Mouse (Mus musculus) midbrain, embryonic 12.5 days (tissue): ENCODE results near the gene Thada. TPM values are rescaled to one million over a fixed set of nuclear protein-coding genes. Genes with fewer than 3 reads are reported as not detected.

Source experiments
- ATAC-seq: fragments of 200-750 bp; cut with Nextera tagmentation; 2 replicates; pipeline ENCODE4 v1.8.0; 2017; ENCODE audit warnings: low read depth, moderate TSS enrichment, moderate library complexity; ENCODE audit not compliant: low FRiP score
- H3K27ac ChIP-seq: fragments of 300-500 bp; sonication (generic); replicated peaks from 2 replicates; pipeline ENCODE4 v1.5.1; 2016; ENCODE audit warnings: mild to moderate bottlenecking
- H3K27me3 ChIP-seq: fragments of 300-500 bp; sonication (generic); 2 replicates; pipeline ENCODE4 v1.6.1; 2016; ENCODE audit warnings: mild to moderate bottlenecking
- H3K36me3 ChIP-seq: fragments of 300-500 bp; sonication (generic); 2 replicates; pipeline ENCODE4 v1.6.1; 2016
- H3K4me1 ChIP-seq: fragments of 300-500 bp; sonication (generic); 2 replicates; pipeline ENCODE4 v1.6.1; 2016
- H3K4me2 ChIP-seq: fragments of 300-500 bp; sonication (generic); replicated peaks from 2 replicates; pipeline ENCODE4 v1.6.1; 2016; ENCODE audit warnings: mild to moderate bottlenecking, moderate library complexity
- H3K4me3 ChIP-seq: fragments of 300-500 bp; sonication (generic); 2 replicates; pipeline ENCODE4 v1.5.1; 2016; ENCODE audit warnings: mild to moderate bottlenecking
- H3K9ac ChIP-seq: fragments of 300-500 bp; sonication (generic); replicated peaks from 2 replicates; pipeline ENCODE4 v1.6.1; 2016; ENCODE audit warnings: mild to moderate bottlenecking, moderate library complexity
- H3K9me3 ChIP-seq: fragments of 300-500 bp; sonication (generic); 2 replicates; pipeline ENCODE4 v1.6.1; 2016; ENCODE audit warnings: mild to moderate bottlenecking
- WGBS: fragments of 180-500 bp; shearing (Covaris S2); methylation state at CpG from one replicate; pipeline ENCODE4 v1.1.7; 2016; 5-methylcytosine and 5-hydroxymethylcytosine counted together
- polyA plus RNA-seq: library from polyadenylated mRNA; unstranded; fragments of >200 nt; fragmentation: Nextera tagmentation; extraction: Ambion mirVana; gene quantifications from 2 replicates; pipeline ENCODE4 v1.2.1, GENCODE M21; 2016

Thada gene
- 11.5 and 11.8 TPM in 2 replicates for polyA plus RNA-seq

GRCm38 (mm10) chr17:84465753-84466608, at the start of gene Thada:
TSS of gene Thada (minus strand) at chr17:84466205.
- peak within 1 kb of the TSS; percentile 77 for H3K27ac ChIP-seq
- peaks cover 7% of the 10 kb centered on the region; the same call in 1 of the 2 replicates for H3K36me3 ChIP-seq
- peak; percentile 97 for ATAC-seq
- H3K4me2 ChIP-seq, result peak within 1 kb of the TSS; percentile 95
- H3K4me3 ChIP-seq, result peak within 1 kb of the TSS; percentile 87
- peak within 1 kb of the TSS; percentile 79 for H3K9ac ChIP-seq
- H3K27me3 ChIP-seq, result no peaks in the 10 kb centered on the region
- H3K9me3 ChIP-seq, result no peaks in the 10 kb centered on the region
- WGBS, result under 1% methylated on average over 67 of the region's 67 CpGs
- H3K4me1 ChIP-seq, result peaks cover 15% of the 10 kb centered on the region

- Histone ChIP-seq H3K36me3 (no peaks in the 10 kb centered on the region), H3K27me3 (peaks cover 19% of the 10 kb centered on the region), H3K27ac (no peak overlapping the region), H3K9ac (peak overlapping the region; percentile 76; the same call in 1 of the 2 replicates), H3K4me2 (peak overlapping the region; percentile 96), H3K4me3 (peak overlapping the region; percentile 79), H3K4me1 (peaks cover 23% of the 10 kb centered on the region), H3K9me3 (no peaks in the 10 kb centered on the region)
- no peak; the same call in 1 of the 2 replicates for ATAC-seq
- 37% methylated on average over 4 of the region's 4 CpGs for WGBS
These were observed 46.6 kb upstream of the Thada start for GRCm38 (mm10) chr17:84512516-84513085.

- Histone ChIP-seq H3K4me1 (peaks cover 23% of the 10 kb centered on the region), H3K27ac (peak within 1 kb of the TSS; percentile 39; the same call in 1 of the 2 replicates), H3K4me3 (peak within 1 kb of the TSS; percentile 79), H3K9ac (peak within 1 kb of the TSS; percentile 76), H3K4me2 (peak within 1 kb of the TSS; percentile 96), H3K9me3 (no peaks in the 10 kb centered on the region), H3K36me3 (no peaks in the 10 kb centered on the region), H3K27me3 (peaks cover 20% of the 10 kb centered on the region)
- under 1% methylated on average over 73 of the region's 79 CpGs for WGBS
- peak; percentile 89 for ATAC-seq
These were observed 45.9 kb upstream of the Thada start, which contains the start of gene Plekhh2 for GRCm38 (mm10) chr17:84511682-84512515. TSS of gene Plekhh2 (plus strand) at chr17:84511895.

DNA sequence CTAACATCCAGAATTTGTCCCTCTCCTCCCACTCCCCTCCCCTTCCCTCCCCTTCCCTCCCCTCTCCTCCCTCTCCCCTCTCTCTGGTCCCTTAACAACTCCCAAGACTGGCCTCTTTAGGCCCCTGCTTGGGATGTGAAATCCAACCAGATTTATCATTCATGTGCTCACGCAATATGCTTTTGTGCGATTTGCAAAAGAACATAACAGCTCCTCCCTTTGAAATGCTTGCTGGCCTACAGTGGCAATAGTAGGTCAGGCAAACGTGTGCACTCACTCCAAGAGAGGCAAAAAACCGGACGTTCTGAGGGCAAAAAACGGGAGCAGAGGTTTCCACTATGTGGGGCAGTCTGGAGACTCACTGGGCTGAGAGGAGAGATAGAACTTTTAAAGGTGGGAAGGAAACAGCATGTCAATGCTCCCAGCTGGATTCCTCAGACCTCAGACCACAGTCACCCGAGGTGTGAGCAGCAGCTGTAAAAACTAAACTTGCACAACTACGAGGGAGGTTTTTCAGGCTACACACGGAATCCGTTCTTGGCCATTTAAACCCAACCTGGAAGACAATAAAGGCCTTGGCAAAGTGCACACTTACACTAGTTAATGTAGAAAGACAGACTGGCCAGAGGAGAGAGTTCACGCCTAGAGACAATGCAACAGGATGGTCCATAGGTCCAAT, 45.1 kb upstream of the Thada start:
- H3K27me3 ChIP-seq, result peaks cover 20% of the 10 kb centered on the region
- ATAC-seq, result no peak
- no peaks in the 10 kb centered on the region for H3K36me3 ChIP-seq
- peaks cover 23% of the 10 kb centered on the region for H3K4me1 ChIP-seq
- no peaks in the 10 kb centered on the region for H3K9me3 ChIP-seq
- H3K9ac ChIP-seq, result no peak overlapping the region; the same call in 1 of the 2 replicates
- peak overlapping the region; percentile 96 for H3K4me2 ChIP-seq
- peak overlapping the region; percentile 79 for H3K4me3 ChIP-seq
- WGBS, result 29% methylated on average over 11 of the region's 11 CpGs
- no peak overlapping the region for H3K27ac ChIP-seq

DNA sequence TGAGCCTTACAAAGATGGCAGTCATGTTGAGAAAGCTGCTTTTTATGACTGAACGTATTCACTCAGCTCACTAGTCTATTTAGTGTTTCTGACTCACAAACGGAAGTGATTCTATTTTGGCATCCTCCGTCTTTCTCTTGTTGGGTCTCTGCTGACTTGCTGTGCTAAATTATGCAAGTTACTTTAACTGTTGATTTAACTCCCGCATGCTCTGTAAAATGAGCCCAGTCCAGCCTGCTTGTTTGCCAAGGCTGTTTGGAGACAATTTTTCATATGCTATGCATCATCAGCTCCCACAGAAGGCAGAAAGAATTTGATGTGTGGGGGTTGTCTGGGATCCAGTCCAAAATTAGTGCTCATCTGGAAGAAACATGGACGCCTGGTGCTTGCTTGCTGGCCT, 44.4 kb upstream of the Thada start:
- H3K4me2 ChIP-seq, result no peak overlapping the region
- peaks cover 23% of the 10 kb centered on the region for H3K4me1 ChIP-seq
- H3K27ac ChIP-seq, result no peak overlapping the region

GRCm38 (mm10) chr17:84509176-84509575, 43.2 kb upstream of the Thada start:
- Histone ChIP-seq H3K4me2 (no peak overlapping the region), H3K4me1 (peaks cover 23% of the 10 kb centered on the region), H3K27me3 (peaks cover 20% of the 10 kb centered on the region), H3K9ac (no peak overlapping the region), H3K36me3 (no peaks in the 10 kb centered on the region), H3K9me3 (no peaks in the 10 kb centered on the region), H3K4me3 (no peak overlapping the region), H3K27ac (0 out of 2 replicates have a peak overlapping the region, but pooled peaks have one; percentile 30)
- peak; percentile 23 for ATAC-seq
- 77% methylated on average over 4 of the region's 4 CpGs for WGBS

More for the DNA sequence above, 44.4 kb upstream of the Thada start:
- H3K9me3 ChIP-seq, result no peaks in the 10 kb centered on the region
- 70% methylated on average over 5 of the region's 5 CpGs for WGBS
- ATAC-seq, result no peak
- H3K9ac ChIP-seq, result no peak overlapping the region
- H3K27me3 ChIP-seq, result peaks cover 20% of the 10 kb centered on the region
- no peaks in the 10 kb centered on the region for H3K36me3 ChIP-seq
- H3K4me3 ChIP-seq, result no peak overlapping the region

GRCm38 (mm10) chr17:84508736-84509135, 42.7 kb upstream of the Thada start:
- ATAC-seq, result peak; percentile 67
- H3K27me3 ChIP-seq, result peaks cover 20% of the 10 kb centered on the region

DNA sequence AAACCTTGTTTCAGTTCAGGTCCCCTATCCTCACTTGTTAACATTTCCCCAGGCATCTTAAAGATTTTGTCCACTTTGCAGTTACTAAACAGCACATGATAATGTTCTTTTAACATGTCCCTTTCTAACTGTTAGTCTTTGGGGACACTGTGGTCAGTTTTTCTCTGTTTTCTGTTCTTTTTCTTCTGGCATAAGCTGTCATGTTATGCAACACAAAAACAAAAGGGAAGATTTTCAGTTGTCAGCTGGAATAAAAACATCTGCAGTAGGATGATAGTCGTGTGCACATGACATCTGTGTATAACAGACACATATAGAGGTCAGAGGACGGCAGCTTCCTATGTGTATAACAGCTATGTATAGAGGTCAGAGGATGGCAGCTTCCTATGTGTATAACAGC, 39.9 kb upstream of the Thada start:
- peaks cover 11% of the 10 kb centered on the region; the same call in 1 of the 2 replicates for H3K27me3 ChIP-seq

More at GRCm38 (mm10) chr17:84508736-84509135, 42.7 kb upstream of the Thada start:
- no peaks in the 10 kb centered on the region for H3K36me3 ChIP-seq
- H3K9ac ChIP-seq, result no peak overlapping the region
- no peak overlapping the region for H3K4me3 ChIP-seq
- H3K4me2 ChIP-seq, result no peak overlapping the region
- 0 out of 2 replicates have a peak overlapping the region, but pooled peaks have one; percentile 30 for H3K27ac ChIP-seq
- H3K9me3 ChIP-seq, result no peaks in the 10 kb centered on the region
- 29% methylated on average over 3 of the region's 3 CpGs for WGBS
- H3K4me1 ChIP-seq, result peaks cover 23% of the 10 kb centered on the region

DNA sequence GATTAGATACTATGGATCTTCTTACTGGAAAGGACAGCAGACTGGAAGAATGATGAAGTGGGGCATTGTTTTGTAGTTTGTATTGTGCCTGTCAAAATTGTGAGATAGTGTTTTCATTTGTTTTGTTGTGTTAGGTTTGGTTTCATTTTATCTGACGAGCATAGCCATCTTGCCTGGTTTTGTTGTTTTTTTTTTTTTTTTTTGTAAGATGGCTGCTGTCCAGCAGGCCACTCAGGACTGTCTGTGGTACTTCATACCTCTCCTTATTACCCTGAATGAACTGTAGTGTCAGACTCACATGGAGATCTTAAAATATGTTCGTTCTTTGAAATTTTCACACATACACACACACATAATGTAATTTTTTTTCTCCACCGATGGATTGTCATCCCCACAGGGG, 36.3 kb upstream of the Thada start:
- Histone ChIP-seq H3K36me3 (no peaks in the 10 kb centered on the region), H3K27me3 (no peaks in the 10 kb centered on the region), H3K4me1 (no peaks in the 10 kb centered on the region), H3K9me3 (no peaks in the 10 kb centered on the region), H3K4me2 (no peak overlapping the region), H3K9ac (no peak overlapping the region), H3K4me3 (no peak overlapping the region), H3K27ac (no peak overlapping the region)
- WGBS, result 84% methylated on average over 3 of the region's 3 CpGs
- no peak for ATAC-seq

More for the DNA sequence above, 39.9 kb upstream of the Thada start:
- Histone ChIP-seq H3K36me3 (no peaks in the 10 kb centered on the region), H3K4me2 (no peak overlapping the region), H3K4me3 (no peak overlapping the region), H3K4me1 (peaks cover 12% of the 10 kb centered on the region; the same call in 1 of the 2 replicates), H3K27ac (no peak overlapping the region), H3K9ac (no peak overlapping the region), H3K9me3 (no peaks in the 10 kb centered on the region)
- ATAC-seq, result no peak
- WGBS, result 75% methylated on average over 2 of the region's 2 CpGs

DNA sequence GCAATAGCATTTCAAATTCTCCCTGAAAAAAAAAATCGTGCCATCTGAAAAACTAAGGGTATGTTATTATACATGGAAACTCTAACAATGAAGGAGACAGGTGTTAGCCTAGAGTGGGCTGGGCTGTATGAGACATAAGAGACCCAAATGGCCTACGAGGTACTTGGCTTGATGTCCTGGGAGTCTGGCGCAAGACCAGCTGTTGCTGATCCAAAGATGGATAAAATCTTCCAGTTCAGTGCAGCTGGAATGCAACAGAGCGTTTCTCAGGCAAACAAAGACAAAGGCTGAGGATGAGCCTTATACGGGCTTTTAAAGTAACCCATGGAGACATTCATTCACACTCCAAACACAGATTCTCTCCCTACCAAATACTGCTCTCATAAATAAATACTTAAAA, 32.6 kb upstream of the Thada start:
- ATAC-seq, result no peak
- Histone ChIP-seq H3K4me2 (no peak overlapping the region), H3K9me3 (no peaks in the 10 kb centered on the region), H3K36me3 (no peaks in the 10 kb centered on the region), H3K4me3 (no peak overlapping the region), H3K27ac (no peak overlapping the region), H3K27me3 (no peaks in the 10 kb centered on the region), H3K4me1 (no peaks in the 10 kb centered on the region), H3K9ac (no peak overlapping the region)
- 38% methylated on average over 5 of the region's 5 CpGs for WGBS

GRCm38 (mm10) chr17:84497972-84498604, 32.1 kb upstream of the Thada start:
- H3K4me2 ChIP-seq, result no peak overlapping the region
- no peaks in the 10 kb centered on the region for H3K4me1 ChIP-seq
- H3K27ac ChIP-seq, result no peak overlapping the region
- WGBS, result 68% methylated on average over 3 of the region's 3 CpGs
- no peaks in the 10 kb centered on the region for H3K36me3 ChIP-seq
- no peak overlapping the region for H3K9ac ChIP-seq
- H3K9me3 ChIP-seq, result no peaks in the 10 kb centered on the region
- H3K4me3 ChIP-seq, result no peak overlapping the region
- no peaks in the 10 kb centered on the region for H3K27me3 ChIP-seq
- no peak for ATAC-seq
